Mouse (Mus musculus) skeletal muscle tissue, adult 2 months (tissue): ENCODE data around the gene Srrm4.

ENCODE experiments used
- DNase-seq: peaks from one replicate; pipeline ENCODE4 v3.0.0-alpha.2; 2012; ENCODE audit warnings: low read depth, low spot score

The Srrm4 gene

DNA sequence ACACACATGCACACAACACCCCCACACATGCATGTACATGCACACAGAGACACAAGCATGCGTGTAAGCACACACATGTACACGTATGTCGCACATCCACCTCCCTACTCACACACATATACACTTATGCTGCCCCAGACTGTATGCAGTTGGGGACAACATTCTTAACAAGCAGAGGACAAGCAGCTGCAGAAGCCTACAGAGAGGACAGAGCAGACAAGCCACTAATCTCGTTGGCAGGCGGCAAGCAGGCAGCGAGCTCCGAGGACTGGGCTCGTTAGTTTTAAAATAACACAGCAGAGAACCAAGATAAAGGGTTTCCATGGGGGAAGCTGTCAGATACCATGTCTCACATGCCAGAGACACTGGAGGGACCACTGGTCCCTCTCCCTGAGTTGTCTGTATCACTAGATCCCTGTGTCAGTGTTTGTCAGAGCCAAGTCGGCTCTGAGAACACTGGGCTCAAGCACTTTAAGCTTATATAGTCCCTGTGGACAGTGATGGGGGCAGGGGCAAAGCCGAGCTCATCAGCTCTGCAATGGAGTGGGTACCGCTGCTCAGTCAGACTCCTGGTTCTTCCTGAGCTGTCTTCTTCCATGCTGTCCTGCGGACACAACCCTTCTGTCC is 99.7 kb downstream of the Srrm4 start:
- DNase-seq: no peak

DNA sequence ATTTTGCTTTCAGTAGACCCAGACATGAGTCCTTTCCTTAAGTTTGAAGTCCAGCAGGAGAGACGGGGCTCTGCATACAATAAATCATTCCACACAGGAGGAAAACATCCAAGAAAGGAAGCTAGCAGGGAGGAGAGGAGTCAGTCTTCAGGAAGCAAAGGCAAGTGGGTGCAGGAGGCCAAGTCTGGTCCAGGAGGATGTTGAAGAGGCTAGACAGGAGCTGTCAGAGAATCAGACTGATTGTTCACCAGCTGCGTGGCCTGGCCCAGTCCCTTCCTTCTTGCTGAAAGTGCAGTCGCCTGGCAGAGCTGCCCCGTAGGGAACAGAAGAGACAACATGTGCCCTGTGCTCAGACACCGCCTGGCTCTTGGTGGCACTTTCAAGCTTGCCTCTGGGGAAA is 100.8 kb downstream of the Srrm4 start:
- DNase-seq: no peak

DNA sequence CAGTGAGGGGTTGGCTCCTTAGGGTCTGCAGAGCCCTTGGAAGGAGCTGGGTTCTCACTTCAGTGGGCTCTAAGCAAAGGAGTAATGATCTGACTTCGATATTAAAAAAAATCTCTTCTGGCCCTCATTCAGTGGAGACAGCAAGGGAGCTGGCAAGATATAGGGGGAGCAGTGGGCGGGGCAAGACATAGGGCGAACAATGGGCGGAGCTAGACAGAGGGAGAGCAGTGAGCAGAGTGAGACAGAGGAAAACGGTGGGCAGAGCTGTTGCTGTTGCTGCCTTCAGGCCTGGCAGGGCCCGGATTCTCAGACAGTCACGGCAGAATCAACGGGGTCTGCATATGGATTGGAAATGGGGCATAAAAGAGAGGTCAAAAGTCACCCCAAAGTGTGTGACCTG is 102.0 kb downstream of the Srrm4 start:
- DNase-seq: no peak

DNA sequence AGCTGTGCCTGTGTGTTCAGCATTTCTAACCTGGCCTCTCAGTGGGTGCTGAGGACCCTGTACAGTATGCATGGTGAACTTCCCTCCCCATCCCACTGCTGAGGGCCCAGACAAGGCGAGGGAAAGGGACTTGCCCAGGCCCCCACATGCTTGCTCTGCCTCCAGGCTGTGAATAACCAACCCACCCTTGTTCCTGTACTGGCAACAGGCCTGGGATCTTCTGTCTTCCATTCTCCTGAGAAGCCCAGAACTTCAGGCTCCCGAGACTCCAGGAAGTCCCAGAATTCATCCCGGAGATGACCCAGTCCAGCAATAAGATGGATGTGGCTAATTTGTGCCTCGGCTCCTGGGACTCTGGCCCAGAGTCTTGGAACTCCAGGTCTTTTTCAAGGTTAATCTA is 105.5 kb downstream of the Srrm4 start:
- DNase-seq: no peak

DNA sequence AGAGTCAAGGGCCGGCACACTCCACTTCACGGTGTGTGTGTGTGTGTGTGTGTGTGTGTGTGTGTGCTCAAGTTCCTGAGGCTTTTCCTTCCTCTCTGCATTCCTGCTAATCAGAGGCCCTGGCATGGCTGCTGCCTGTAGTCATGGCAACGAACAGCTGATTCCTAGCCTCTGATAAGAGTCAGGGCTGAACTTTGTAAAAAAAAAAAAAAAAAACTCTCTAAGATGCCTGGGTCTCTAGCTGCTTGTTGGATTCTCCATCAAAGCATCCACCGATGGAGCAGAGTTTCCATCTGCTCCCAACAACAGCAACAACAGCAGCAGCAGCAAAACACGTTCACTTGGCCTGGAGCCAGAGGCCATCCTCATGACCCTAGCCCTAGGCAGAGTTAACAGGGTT is 106.5 kb downstream of the Srrm4 start:
- no peak for DNase-seq

DNA sequence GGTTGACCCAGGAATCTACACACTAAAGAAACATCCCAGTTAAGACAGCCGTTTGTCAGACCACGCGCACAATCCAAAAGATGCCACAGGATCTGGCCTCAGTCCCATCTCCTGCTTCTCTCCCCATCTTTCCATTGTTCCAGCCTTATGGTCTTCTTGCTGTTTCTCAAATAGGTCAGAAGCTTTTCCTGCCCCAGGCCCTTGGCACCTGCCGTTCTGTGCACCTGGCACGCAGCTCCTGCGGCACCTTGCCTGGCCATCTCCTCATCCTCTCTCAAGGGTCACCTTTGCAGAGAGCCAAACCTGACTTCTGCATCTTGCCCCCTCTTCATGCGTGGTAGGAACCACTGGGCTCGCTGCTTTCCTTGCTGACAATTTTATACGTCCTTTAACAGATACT is 107.4 kb downstream of the Srrm4 start:
- DNase-seq: no peak

DNA sequence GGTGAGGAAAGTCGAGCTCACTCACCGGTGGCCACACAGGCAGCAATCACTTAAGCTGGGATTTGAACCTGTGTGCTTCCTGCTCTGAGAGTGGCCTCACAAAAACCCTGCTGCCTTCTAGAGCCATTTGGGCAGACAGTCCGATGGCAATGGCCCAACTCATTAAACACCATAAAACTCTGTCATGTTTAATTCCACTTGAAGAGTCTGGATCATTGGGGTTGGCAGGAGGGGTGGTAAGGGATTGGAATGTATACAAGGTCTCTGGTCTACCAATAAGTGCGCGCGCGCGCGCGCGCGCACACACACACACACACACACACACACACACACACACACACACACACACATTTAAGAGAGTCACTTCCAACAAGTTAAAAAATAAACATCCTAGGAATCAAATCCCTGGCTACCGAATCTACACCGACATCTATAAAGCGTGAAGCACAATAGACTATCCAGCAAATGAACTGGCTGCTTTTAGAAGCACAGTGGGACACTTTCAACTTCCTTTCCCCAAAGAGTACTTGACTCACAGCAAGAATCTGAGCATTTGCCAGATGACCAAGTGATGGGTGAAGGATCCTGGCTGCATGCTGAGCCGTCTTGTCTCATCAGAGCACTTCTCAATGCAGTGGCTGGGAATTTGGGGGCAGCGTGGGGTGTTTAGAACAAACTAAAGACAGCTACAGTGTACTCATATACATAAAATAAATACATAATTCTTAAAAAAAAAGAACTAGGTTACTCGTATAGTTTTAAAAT is 112.8 kb downstream of the Srrm4 start:
- DNase-seq: no peak

DNA sequence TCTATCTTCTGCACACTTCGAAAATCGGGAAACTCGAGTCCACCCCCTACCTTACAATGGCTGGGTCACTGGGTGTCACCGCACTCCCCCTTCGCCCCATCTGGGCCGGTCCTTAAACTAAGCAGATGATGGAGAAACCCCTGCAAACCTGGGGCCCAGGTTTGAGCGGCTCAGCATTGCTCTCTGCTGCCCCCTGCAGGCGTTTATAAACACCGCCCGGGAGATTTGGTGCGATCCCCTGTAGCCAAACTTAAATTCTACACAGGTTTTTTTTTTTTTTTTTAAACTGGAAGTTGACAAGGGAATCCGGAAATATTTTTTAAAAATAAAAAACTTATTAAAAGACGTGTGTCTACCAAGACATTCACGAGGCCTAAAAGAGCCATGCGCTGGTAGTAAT is 115.6 kb downstream of the Srrm4 start:
- no peak for DNase-seq

DNA sequence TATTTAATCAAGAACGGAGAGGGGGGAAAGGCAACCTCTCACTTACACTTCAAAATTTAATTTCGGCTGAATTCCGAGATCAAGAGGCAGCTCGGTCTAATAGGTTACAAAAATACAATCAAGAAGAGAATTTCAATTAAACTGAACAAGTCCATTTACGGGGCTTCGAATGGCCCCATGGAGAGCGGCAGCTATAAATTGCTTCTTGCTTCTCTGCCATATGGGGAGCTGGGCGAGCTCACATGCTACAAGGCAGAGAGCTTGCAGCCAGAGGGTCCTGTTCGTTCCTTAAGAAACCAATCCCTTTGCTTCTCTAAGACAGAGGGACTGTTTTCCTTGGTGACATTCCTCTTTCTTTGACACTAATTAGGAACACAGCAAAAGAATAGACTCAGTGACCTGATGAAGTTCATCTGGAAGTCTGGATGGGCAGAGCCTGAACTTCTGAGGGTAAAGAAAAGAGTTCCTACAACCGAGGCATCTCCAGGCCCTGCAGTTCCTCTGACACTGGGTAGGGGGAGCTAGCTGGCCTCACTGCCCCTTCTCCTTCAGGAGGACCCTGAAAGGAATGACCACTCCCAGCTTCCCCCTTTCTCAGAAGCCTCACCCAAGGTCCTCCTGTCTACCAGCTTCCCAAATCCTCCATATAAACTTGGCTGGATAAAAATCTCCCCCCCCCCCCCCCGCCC is 130.1 kb downstream of the Srrm4 start:
- DNase-seq: no peak

DNA sequence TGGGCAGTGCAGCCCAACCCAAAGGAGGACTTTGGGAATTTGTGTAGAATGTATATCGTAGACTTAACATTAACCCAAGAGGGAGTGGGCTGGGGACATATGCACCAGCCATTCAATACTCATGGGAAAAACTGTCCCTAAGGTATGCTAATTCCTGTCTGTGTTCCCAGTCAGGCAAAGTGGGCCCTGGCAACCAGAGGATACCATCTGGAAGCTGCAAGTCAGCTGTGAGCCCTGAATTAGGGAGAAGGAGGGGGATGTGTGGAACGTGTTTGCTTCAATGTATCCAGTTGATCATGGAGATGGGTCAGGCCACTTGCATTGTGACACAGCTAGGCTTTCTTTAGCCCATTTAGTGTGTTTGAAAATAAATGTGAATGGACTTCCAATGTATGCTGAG is 131.6 kb downstream of the Srrm4 start:
- no peak for DNase-seq

DNA sequence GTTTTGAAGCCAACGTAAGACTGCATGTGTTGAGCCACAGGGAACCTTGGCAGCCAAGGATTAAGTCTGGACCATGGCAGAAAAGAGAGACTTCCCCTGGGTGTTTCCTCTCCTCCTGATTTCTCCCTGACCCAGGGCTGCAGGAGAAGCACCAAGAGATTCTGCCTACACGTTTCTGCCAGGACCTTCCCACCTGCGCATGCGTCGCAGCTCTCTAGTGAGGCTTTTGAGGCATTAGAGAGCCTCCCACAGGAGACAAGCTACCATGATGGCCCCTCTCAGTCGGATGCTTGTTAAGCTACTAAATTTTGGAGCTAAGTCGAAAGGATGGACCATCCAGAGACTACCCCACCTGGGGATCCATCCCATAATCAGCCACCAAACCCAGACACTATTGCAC is 133.8 kb downstream of the Srrm4 start:
- DNase-seq: no peak

DNA sequence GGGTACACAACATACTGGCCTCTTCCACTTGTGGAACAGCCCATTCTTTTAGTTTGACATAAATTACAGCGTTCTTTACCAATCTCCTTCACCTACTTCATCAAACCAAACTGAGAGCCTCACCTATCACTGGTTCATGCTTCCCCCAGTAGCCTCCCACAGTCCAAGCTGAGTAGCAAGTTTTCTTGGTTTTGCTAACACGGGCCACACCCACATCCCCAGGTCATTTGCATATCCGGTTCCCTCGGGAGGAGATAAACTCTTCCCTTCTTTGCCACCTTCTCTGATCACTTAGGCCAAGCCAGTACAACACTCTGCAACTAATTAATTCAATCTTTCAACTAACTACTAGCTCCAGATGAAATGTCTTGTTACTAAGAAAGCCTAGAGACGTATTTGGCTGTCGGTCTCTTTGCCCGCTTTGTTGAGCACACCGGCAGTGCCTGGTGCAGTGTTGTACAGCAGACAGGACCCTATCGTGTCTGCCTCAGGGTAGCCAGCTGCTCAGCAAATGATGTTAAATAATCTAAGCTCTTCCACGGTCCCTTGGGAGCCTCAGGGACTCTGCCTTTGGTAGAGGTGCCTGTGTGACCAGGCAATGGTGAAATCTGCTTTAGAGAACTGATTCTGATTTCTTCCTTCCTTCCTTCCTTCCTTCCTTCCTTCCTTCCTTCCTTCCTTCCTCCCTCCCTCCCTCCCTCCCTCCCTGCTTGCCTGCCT is 134.7 kb downstream of the Srrm4 start:
- no peak for DNase-seq

DNA sequence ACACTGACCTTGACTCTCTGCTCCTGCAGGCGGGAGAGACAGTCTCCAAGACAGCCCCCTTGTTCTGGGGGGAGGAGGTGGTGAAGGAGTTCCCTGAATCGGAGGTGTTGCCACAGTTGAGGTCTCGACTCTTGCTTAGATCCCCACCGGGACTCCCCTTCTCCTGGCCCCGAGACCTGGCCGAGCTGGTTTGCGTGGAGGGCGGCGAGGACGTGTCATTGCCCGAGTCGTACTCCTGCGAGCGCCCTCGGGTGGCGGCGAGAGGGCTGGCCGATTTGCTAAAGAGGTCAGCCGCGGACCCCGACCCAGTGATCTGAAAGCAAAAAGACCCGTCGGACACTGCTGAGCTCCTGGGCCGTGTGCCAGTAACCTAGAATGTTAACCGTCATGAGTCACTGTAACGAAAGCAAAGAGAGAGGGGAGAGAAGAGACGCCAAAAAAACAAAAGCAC is 138.2 kb downstream of the Srrm4 start:
- peak; percentile 34 for DNase-seq

DNA sequence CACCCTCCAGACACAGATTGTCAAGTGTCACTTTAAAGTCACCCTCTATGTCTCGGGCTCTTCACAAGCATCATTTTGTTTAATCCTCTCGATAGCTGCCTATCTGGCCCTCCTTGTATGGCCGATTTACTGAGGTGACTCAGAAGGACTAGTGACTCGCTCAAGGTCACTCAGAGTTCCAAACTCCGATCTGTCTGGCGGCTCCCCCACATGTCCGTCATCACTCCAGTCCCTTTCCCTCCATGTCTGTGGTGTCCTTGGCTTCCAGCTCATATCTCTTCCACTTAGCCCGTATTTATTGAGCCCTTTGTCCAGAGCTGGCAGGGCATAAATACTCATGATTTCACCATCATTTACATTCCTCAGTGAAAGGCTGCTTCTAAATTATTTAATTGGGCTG is 140.7 kb downstream of the Srrm4 start:
- DNase-seq: no peak

DNA sequence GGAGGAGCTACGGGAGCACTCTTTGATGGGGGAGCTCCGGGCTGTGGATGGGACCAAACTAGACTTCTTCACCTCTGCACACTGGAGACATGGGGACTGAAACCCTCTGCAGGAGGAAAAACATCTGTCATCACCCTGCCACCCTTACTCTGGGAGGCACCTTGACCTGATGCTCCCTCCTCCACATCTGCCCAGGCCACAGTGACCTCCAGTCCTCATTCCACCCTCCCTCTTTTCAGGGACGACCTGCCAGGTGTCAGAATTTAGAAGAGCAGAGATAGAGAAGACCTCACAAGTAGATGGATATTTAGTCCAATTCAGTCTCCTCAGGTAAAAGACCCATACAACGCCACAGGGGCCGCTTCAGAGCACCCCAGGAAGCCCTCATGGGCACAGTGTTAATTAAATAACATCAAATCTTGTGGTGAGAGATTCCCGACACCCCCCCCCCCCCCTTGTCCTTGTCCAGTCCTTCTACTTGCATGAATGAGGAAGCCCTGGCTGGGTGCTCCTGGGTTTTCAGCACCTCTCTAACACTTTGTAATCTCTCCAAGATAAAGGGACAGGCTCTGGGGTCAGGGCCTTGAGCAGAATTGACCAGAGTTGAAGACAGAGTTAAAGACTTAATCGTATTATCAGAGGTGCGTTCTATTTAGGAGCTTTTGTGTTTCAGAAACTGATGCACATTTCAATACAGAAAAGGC is 141.9 kb downstream of the Srrm4 start:
- no peak for DNase-seq

DNA sequence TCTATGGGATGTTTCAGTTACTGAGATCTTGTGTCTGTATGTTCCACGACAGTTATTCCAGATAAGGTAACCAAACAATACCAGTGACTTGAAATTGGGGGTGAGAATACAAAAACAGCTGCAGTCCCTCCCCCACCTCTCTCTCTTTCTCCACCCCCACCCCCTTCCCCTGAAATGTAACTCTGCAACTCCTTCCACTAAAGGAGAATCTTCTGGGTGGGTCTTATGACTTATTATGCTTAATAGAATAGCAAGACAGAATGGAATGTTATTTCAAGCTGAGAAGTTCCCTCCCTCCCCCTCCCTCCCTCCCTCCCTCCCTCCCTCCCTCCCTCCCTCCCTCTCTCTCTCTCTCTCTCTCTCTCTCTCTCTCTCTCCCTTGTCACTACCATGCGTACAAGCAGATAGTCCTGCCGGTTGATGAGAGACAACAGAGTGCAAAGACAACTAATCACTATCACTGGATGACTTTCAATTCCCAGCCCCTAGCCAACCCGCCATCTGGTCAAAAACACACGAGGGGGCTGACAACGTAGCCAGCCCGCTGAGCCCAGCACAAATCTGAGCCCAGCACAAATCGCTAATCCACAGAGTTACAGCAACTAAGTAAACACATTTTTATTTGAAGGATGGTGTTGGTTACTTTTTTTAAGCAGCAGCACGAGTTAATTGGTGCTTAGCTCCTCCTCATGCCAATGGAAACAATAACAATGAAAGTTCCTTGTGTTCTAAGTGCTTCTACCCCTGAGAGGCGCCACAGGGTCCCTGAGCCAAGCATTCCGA is 143.0 kb downstream of the Srrm4 start:
- DNase-seq: no peak

DNA sequence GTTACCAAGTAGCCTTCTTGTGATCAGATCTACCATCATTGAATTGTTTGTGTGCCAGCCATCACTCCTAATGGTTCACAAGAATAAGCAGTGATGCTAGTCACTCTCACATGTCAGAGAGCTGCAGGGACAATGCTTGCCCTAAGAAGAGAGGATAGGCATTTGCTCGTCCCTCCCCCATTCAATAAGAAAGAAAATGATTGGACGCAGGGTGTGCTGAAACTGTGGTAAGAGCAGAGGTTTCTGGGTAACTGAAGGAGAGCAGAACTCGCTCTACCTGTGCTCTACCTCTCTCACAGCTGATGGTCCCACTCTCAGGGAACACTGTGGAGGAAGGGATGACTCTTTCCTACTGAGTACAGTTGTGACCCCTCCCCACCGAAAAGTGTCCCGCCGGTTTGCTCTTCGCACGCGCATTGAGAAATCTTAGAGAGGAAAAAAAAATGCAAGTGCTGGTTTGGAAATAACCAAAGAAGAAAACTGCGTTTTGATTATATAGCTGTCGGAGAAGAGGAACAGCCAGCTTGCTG is 143.7 kb downstream of the Srrm4 start:
- no peak for DNase-seq

DNA sequence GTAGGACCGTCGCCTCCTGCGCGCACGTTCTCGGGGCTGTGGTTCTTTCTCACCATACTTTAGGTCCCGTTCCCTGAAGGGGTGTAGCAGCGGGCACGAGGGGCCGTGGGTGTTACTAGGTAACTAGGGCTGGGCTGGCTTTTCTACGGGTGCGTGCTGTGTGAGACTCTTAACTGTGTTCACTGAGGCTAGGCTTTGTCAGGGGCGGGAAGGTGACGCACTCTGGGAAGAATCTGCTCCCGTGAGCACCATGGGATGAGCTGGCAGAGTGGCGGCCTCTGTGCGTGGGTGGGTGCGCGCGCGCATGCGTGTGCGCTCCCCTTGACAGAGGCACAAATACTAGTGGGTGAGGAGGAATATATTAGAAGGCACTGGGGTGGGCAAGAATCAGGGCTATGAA is 145.1 kb downstream of the Srrm4 start:
- DNase-seq: no peak

DNA sequence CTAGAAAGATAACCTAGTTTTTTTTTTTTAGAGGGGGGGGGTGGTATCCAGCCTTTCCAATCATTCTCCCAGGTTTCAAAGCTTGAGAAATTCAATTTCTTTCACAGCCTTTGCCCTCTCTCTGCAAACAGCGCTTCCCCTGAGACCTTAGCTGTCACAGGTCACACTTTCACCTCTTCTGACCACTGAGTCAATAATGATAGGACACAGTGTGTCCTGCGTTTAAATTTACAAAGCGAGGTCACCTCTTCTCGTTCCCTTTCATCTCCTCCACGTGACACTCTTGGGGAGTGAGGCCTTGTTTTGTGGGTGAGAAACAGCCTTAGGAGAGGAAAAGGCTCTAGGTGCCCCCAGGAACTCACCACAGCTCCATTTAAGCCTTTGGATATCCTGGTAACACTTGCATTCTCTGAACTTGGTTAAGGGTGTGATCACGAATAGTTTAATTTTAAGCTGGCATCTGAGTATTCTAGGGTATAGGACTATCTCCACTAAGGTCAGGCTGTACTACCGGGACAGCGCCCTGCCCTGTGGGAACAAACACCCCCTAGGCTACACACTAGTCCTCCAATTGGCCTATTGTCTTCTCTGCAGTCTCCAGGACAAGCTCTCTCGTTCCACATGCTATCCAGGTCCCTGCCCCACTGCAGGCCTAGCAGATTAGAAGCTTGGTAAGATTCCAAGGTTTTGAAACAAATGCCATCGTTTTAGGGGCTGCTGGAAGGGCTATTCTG is 145.8 kb downstream of the Srrm4 start:
- no peak for DNase-seq

DNA sequence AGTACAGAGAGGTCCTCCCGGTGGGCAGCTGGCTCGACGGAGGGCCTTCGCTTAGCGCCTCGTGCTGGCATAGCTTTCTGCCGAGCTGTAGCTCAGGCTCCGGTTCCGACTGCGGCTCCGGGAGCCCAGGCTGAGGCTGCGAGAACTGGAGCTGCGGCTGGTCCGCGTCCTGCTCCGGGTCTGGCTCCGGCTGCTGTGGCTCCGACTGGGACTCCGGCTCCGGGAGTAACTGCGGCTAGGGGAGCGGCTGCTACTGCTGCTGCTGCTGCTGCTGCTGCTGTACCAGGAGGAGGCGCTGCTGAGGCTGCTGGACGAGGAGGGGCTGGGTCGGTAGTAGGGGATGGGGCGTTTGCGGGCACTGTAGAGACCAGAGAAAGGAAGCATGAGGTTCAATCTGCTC is 147.1 kb downstream of the Srrm4 start:
- DNase-seq: no peak
